Mouse (Mus musculus) MEL (cell line): ENCODE results near the gene Gm42674. TPM values are rescaled to one million over a fixed set of nuclear protein-coding genes. Genes with fewer than 3 reads are reported as not detected.

Experiments
- DNase-seq: peaks from one replicate; pipeline ENCODE4 v3.0.0; 2011; ENCODE audit warnings: low read depth, low spot score
- H3K27ac ChIP-seq: 2 replicates; pipeline ENCODE4 v1.5.1; 2012; ENCODE audit warnings: low read depth, mild to moderate bottlenecking, control low read depth, low read length, moderate library complexity; ENCODE audit not compliant: control insufficient read depth
- H3K27me3 ChIP-seq, 2 experiments: fragments of 150-350 bp in 1 of 2; sonication (generic) in 1 of 2; 2 replicates each; pipeline ENCODE4 v1.6.1; 2012; ENCODE audit warnings: low read length in 2 of 2, mild to moderate bottlenecking in 2 of 2, improper control_type of control experiment in 1 of 2, moderate library complexity in 1 of 2; ENCODE audit not compliant: insufficient read depth in 2 of 2, control insufficient read depth in 1 of 2
- H3K36me3 ChIP-seq, 2 experiments: 2 replicates each; pipeline ENCODE4 v1.6.1; 2012 to 2014; ENCODE audit warnings: low read length in 2 of 2, improper control_type of control experiment in 1 of 2, inconsistent platforms in 1 of 2, mild to moderate bottlenecking in 1 of 2; ENCODE audit not compliant: insufficient read depth in 2 of 2, control insufficient read depth in 1 of 2
- H3K4me1 ChIP-seq, 2 experiments: fragments of 150-350 bp in 1 of 2; sonication (generic) in 1 of 2; 2 replicates each; pipeline ENCODE4 v1.6.1; 2012; ENCODE audit warnings: low read length in 2 of 2, improper control_type of control experiment in 1 of 2, mild to moderate bottlenecking in 1 of 2; ENCODE audit not compliant: insufficient read depth in 2 of 2, control insufficient read depth in 1 of 2
- H3K4me3 ChIP-seq, 2 experiments: fragments of 150-350 bp in 1 of 2; sonication (generic) in 1 of 2; 2 replicates each; pipeline ENCODE4 v1.5.1; 2012; ENCODE audit warnings: low read depth in 2 of 2, low read length in 2 of 2, mild to moderate bottlenecking in 2 of 2, moderate library complexity in 2 of 2, control low read depth in 1 of 2, improper control_type of control experiment in 1 of 2; ENCODE audit not compliant: control insufficient read depth in 1 of 2, insufficient read depth in 1 of 2
- H3K79me2 ChIP-seq: 2 replicates; pipeline ENCODE4 v1.6.1; 2012; ENCODE audit warnings: mild to moderate bottlenecking, low read length, moderate library complexity; ENCODE audit not compliant: control insufficient read depth, poor library complexity, insufficient read depth
- H3K9ac ChIP-seq: 2 replicates; pipeline ENCODE4 v1.6.1; 2012; ENCODE audit warnings: low read depth, mild to moderate bottlenecking, control low read depth, low read length, moderate library complexity; ENCODE audit not compliant: control insufficient read depth, poor library complexity, severe bottlenecking
- H3K9me3 ChIP-seq: fragments of 150-350 bp; sonication (generic); replicated peaks from 2 replicates; pipeline ENCODE4 v1.6.1; 2012; ENCODE audit warnings: mild to moderate bottlenecking, low read length, improper control_type of control experiment, moderate library complexity; ENCODE audit not compliant: insufficient read depth
- BHLHE40 ChIP-seq: IDR thresholded peaks from 2 replicates; pipeline ENCODE4 v1.6.1; 2012; ENCODE audit warnings: low read depth, mild to moderate bottlenecking, inconsistent platforms, low read length, improper control_type of control experiment, borderline replicate concordance
- CHD1 ChIP-seq: IDR thresholded peaks from 2 replicates; pipeline ENCODE4 v1.6.1; 2012; ENCODE audit warnings: low read depth, mild to moderate bottlenecking, inconsistent platforms, low read length, improper control_type of control experiment
- CHD2 ChIP-seq: IDR thresholded peaks from 2 replicates; pipeline ENCODE4 v1.6.1; 2011; ENCODE audit warnings: low read length, improper control_type of control experiment
- EP300 ChIP-seq, 2 experiments: IDR thresholded peaks; 2 replicates each; pipeline ENCODE4 v1.6.1; 2011; ENCODE audit warnings: improper control_type of control experiment in 2 of 2, low read length in 2 of 2, low read depth in 1 of 2, mild to moderate bottlenecking in 1 of 2
- ETS1 ChIP-seq: IDR thresholded peaks from 2 replicates; pipeline ENCODE4 v1.6.1; 2012; ENCODE audit warnings: low read depth, mild to moderate bottlenecking, inconsistent platforms, low read length, improper control_type of control experiment, moderate library complexity
- GABPA ChIP-seq: IDR thresholded peaks from 2 replicates; pipeline ENCODE4 v1.6.1; 2012; ENCODE audit warnings: low read depth, mild to moderate bottlenecking, inconsistent platforms, low read length, improper control_type of control experiment, moderate library complexity
- GATA1 ChIP-seq: IDR thresholded peaks from 2 replicates; pipeline ENCODE4 v1.6.1; 2011; ENCODE audit warnings: low read depth, low read length, improper control_type of control experiment
- KAT2A ChIP-seq: conservative IDR thresholded peaks from 2 replicates; pipeline ENCODE4 v1.6.1; 2012; ENCODE audit warnings: low read depth, low read length, improper control_type of control experiment, inconsistent platforms
- MAFK ChIP-seq: IDR thresholded peaks from 2 replicates; pipeline ENCODE4 v1.6.1; 2011; ENCODE audit warnings: low read depth, mild to moderate bottlenecking, low read length, improper control_type of control experiment, borderline replicate concordance
- MAZ ChIP-seq: IDR thresholded peaks from 2 replicates; pipeline ENCODE4 v1.6.1; 2012; ENCODE audit warnings: low read depth, mild to moderate bottlenecking, inconsistent platforms, low read length, improper control_type of control experiment
- MEF2A ChIP-seq: IDR thresholded peaks from 2 replicates; pipeline ENCODE4 v1.6.1; 2014; ENCODE audit warnings: low read depth, mild to moderate bottlenecking, inconsistent platforms, low read length, improper control_type of control experiment; ENCODE audit not compliant: poor library complexity, insufficient replicate concordance, severe bottlenecking; ENCODE audit errors: extremely low read depth
- MYC ChIP-seq: IDR thresholded peaks from 2 replicates; pipeline ENCODE4 v1.6.1; 2011; ENCODE audit warnings: low read depth, mild to moderate bottlenecking, low read length, improper control_type of control experiment, moderate library complexity
- NRF1 ChIP-seq: IDR thresholded peaks from 2 replicates; pipeline ENCODE4 v1.6.1; 2014; ENCODE audit warnings: low read depth, mild to moderate bottlenecking, inconsistent platforms, low read length, improper control_type of control experiment, moderate library complexity; ENCODE audit not compliant: poor library complexity, insufficient read depth, severe bottlenecking
- POLR2A ChIP-seq, 2 experiments: IDR thresholded peaks; 2 replicates each; pipeline ENCODE4 v1.6.1; 2011 to 2012; ENCODE audit warnings: low read length in 2 of 2, mild to moderate bottlenecking in 2 of 2, control low read depth in 1 of 2, improper control_type of control experiment in 1 of 2, low read depth in 1 of 2, moderate library complexity in 1 of 2; ENCODE audit not compliant: control insufficient read depth in 1 of 2, insufficient read depth in 1 of 2, poor library complexity in 1 of 2
- RAD21 ChIP-seq: IDR thresholded peaks from 2 replicates; pipeline ENCODE4 v1.6.1; 2011; ENCODE audit warnings: mild to moderate bottlenecking, low read depth, low read length, improper control_type of control experiment
- RCOR1 ChIP-seq: IDR thresholded peaks from 2 replicates; pipeline ENCODE4 v1.6.1; 2012; ENCODE audit warnings: low read depth, mild to moderate bottlenecking, inconsistent platforms, low read length, improper control_type of control experiment
- SIN3A ChIP-seq: IDR thresholded peaks from 2 replicates; pipeline ENCODE4 v1.6.1; 2012; ENCODE audit warnings: low read length, improper control_type of control experiment, inconsistent platforms
- SMC3 ChIP-seq: IDR thresholded peaks from 2 replicates; pipeline ENCODE4 v1.6.1; 2011; ENCODE audit warnings: low read depth, low read length, improper control_type of control experiment
- TAL1 ChIP-seq: IDR thresholded peaks from 2 replicates; pipeline ENCODE4 v1.6.1; 2012; ENCODE audit warnings: mild to moderate bottlenecking, inconsistent platforms, low read length, moderate library complexity, mixed read lengths
- TBP ChIP-seq: IDR thresholded peaks from 2 replicates; pipeline ENCODE4 v1.8.0; 2011; ENCODE audit warnings: low read depth, low read length, improper control_type of control experiment
- TCF12 ChIP-seq: IDR thresholded peaks from 2 replicates; pipeline ENCODE4 v1.6.1; 2014; ENCODE audit warnings: low read depth, mild to moderate bottlenecking, inconsistent platforms, low read length, improper control_type of control experiment, moderate library complexity
- ZKSCAN1 ChIP-seq: IDR thresholded peaks from 2 replicates; pipeline ENCODE4 v1.6.1; 2012; ENCODE audit warnings: low read depth, mild to moderate bottlenecking, inconsistent platforms, low read length, improper control_type of control experiment, moderate library complexity
- ZNF384 ChIP-seq: IDR thresholded peaks from 2 replicates; pipeline ENCODE4 v1.6.1; 2012; ENCODE audit warnings: low read depth, mild to moderate bottlenecking, inconsistent platforms, low read length, improper control_type of control experiment
- polyA plus RNA-seq, 2 experiments: library from polyadenylated mRNA; stranded (reverse) in 1 of 2; unstranded in 1 of 2; fragments of >175 nt in 1 of 2; fragments of >200 nt in 1 of 2; gene quantifications; 2 replicates each; pipeline versions ENCODE4 v1.2.1 to v1.2.4; 2012; ENCODE audit warnings: low replicate concordance in 2 of 2, low read depth in 1 of 2; ENCODE audit not compliant: insufficient read length in 2 of 2, insufficient read depth in 1 of 2, missing spikeins in 1 of 2
- total RNA-seq: library from RNA; depleted of rRNA; stranded (reverse); fragments of 300-350 nt; gene quantifications from 2 replicates; pipeline ENCODE4 v1.2.3, GENCODE M21; 2012

Gene Gm42674
- total and polyA plus RNA-seq, 3 experiments, result not detected

GRCm38 (mm10) chr3:90600036-90600435, 1.7 kb upstream of the Gm42674 start:
- Histone ChIP-seq H3K36me3 (peaks cover 0 to 12% of the 10 kb centered on the region in 2 experiments; a peak in 2 of 4 replicates), H3K4me3 (no peak overlapping the region), H3K27ac (no peak overlapping the region), H3K27me3 (peaks cover 0 to 1% of the 10 kb centered on the region in 2 experiments; a peak in 1 of 4 replicates), H3K4me1 (peaks cover 5 to 17% of the 10 kb centered on the region in 2 experiments; a peak in 3 of 4 replicates), H3K9ac (no peak overlapping the region), H3K9me3 (no peaks in the 10 kb centered on the region), H3K79me2 (no peaks in the 10 kb centered on the region)
- DNase-seq, result no peak
- no peak for TF ChIP-seq CHD2

GRCm38 (mm10) chr3:90600458-90601195, 1.1 kb upstream of the Gm42674 start:
- H3K9me3 ChIP-seq, result no peaks in the 10 kb centered on the region
- peaks cover 0 to 18% of the 10 kb centered on the region in 2 experiments; a peak in 2 of 4 replicates for H3K36me3 ChIP-seq
- H3K27ac ChIP-seq, result no peak overlapping the region
- peaks cover 0 to 1% of the 10 kb centered on the region in 2 experiments; a peak in 1 of 4 replicates for H3K27me3 ChIP-seq
- H3K79me2 ChIP-seq, result no peaks in the 10 kb centered on the region
- H3K4me1 ChIP-seq, result peaks cover 8 to 23% of the 10 kb centered on the region in 2 experiments
- no peak for DNase-seq
- no peak overlapping the region for H3K4me3 ChIP-seq
- no peak for TF ChIP-seq ZKSCAN1
- TF ChIP-seq SIN3A, result no peak
- TF ChIP-seq NRF1, result no peak
- TF ChIP-seq SMC3, result no peak
- no peak overlapping the region for H3K9ac ChIP-seq

GRCm38 (mm10) chr3:90603623-90604022, 1.9 kb downstream of the Gm42674 start, which contains the start of gene S100a4:
TSS of gene S100a4 (plus strand) at chr3:90603771.
- TF ChIP-seq BHLHE40 (no peak; the same call in 1 of the 2 replicates), MYC (no peak), MAZ (peak; percentile 55; the same call in 1 of the 2 replicates), TCF12 (peak; percentile 78), RCOR1 (peak; percentile 48; the same call in 1 of the 2 replicates), RAD21 (no peak), ZNF384 (peak; percentile 79; the same call in 1 of the 2 replicates), TBP (peak; percentile 65), MAFK (peak; percentile 43; the same call in 1 of the 2 replicates), GATA1 (peak; percentile 62), ETS1 (peak; percentile 69; the same call in 1 of the 2 replicates), TAL1 (peak; percentile 46; the same call in 1 of the 2 replicates), CHD1 (no peak), GABPA (no peak), EP300 (IDR thresholded peaks at IDR 0.05; ENCODE audit: low read depth in 1 of 2, low read length in 2 of 2) (peak; percentile 36 to 70; a peak in 3 of 4 replicates), MEF2A (peak; percentile 49; the same call in 1 of the 2 replicates), KAT2A (no peak), POLR2A (IDR thresholded peaks at IDR 0.05; ENCODE audit: control insufficient read depth in 1 of 2, insufficient read depth in 1 of 2, low read depth in 1 of 2, low read length in 2 of 2, poor library complexity in 1 of 2) (no peak)
- peaks cover 8 to 25% of the 10 kb centered on the region in 2 experiments for H3K4me1 ChIP-seq
- peak within 1 kb of the TSS; percentile 56 for H3K27ac ChIP-seq

More at GRCm38 (mm10) chr3:90603623-90604022, 1.9 kb downstream of the Gm42674 start, which contains the start of gene S100a4:
- DNase-seq, result peak; percentile 83
- H3K36me3 ChIP-seq, result peaks cover 0 to 19% of the 10 kb centered on the region in 2 experiments; a peak in 2 of 4 replicates
- peak within 1 kb of the TSS; percentile 6 for H3K9ac ChIP-seq
- H3K4me3 ChIP-seq, result no peak within 1 kb of the TSS
- H3K27me3 ChIP-seq, result no peaks in the 10 kb centered on the region
- no peaks in the 10 kb centered on the region for H3K9me3 ChIP-seq
- H3K79me2 ChIP-seq, result no peaks in the 10 kb centered on the region
